Mouse (Mus musculus): ENCODE data around the gene Ciapin1. TPM values are rescaled to one million over a fixed set of nuclear protein-coding genes. Genes with fewer than 3 reads are reported as not detected.
A peak's percentile ranks its signal among the peaks of the same experiment; 100 is the strongest.

The Ciapin1 gene
- total RNA-seq, 1 experiment from 2014 or later = 107 TPM

GRCm38 (mm10) chr8:94808372-94808771, 29.8 kb downstream of the Ciapin1 start:
- DNase-seq = no peak

- peak; percentile 81 for DNase-seq
These were observed 30.7 kb downstream of the Ciapin1 start for GRCm38 (mm10) chr8:94807506-94807905.

- DNase-seq = no peak
These were observed 32.3 kb downstream of the Ciapin1 start for GRCm38 (mm10) chr8:94805811-94806210.

- DNase-seq = no peak
These were observed 33.4 kb downstream of the Ciapin1 start for GRCm38 (mm10) chr8:94804546-94805340.

GRCm38 (mm10) chr8:94803551-94803950, 34.6 kb downstream of the Ciapin1 start:
- peak; percentile 50 for DNase-seq

GRCm38 (mm10) chr8:94802375-94802774, 35.8 kb downstream of the Ciapin1 start:
- no peak for DNase-seq

- peak; percentile 58 for DNase-seq
These were observed 36.7 kb downstream of the Ciapin1 start for GRCm38 (mm10) chr8:94801293-94802095.

GRCm38 (mm10) chr8:94800278-94800968, 37.7 kb downstream of the Ciapin1 start:
- no peak for DNase-seq

GRCm38 (mm10) chr8:94794782-94795181, 43.4 kb downstream of the Ciapin1 start:
- no peak for DNase-seq

GRCm38 (mm10) chr8:94794368-94794767, 43.8 kb downstream of the Ciapin1 start:
- DNase-seq = no peak

GRCm38 (mm10) chr8:94789256-94789955, 48.8 kb downstream of the Ciapin1 start:
- DNase-seq = no peak

GRCm38 (mm10) chr8:94787524-94788501, 50.3 kb downstream of the Ciapin1 start:
- DNase-seq = peak; percentile 69

GRCm38 (mm10) chr8:94785995-94786595, 52.1 kb downstream of the Ciapin1 start:
- no peak for DNase-seq

- peak; percentile 77 for DNase-seq
These were observed 52.7 kb downstream of the Ciapin1 start for GRCm38 (mm10) chr8:94785247-94785985.

- DNase-seq = no peak
These were observed 54.3 kb downstream of the Ciapin1 start for GRCm38 (mm10) chr8:94783890-94784289.

GRCm38 (mm10) chr8:94781838-94782235, 56.3 kb downstream of the Ciapin1 start:
- DNase-seq = peak; percentile 61

- no peak for DNase-seq
These were observed 56.9 kb downstream of the Ciapin1 start for GRCm38 (mm10) chr8:94781155-94781837.

GRCm38 (mm10) chr8:94780491-94781154, 57.5 kb downstream of the Ciapin1 start:
- no peak for DNase-seq

All from adrenal gland, postnatal 14 days (tissue).